Mouse (Mus musculus) thymus, postnatal 14 days (tissue): ENCODE results near the gene Bach1.
A peak's percentile ranks its signal among the peaks of the same experiment; 100 is the strongest.

Experiments used
- DNase-seq: peaks from one replicate; pipeline ENCODE4 v3.0.0; 2021

Gene Bach1

GRCm38 (mm10) chr16:87714550-87714949, 15.8 kb downstream of the Bach1 start:
- no peak for DNase-seq

- no peak for DNase-seq
Measured at GRCm38 (mm10) chr16:87715221-87715620, 16.5 kb downstream of the Bach1 start.

- DNase-seq, result no peak
Measured at GRCm38 (mm10) chr16:87716269-87716668, 17.5 kb downstream of the Bach1 start.

GRCm38 (mm10) chr16:87717046-87717660, 18.4 kb downstream of the Bach1 start:
- DNase-seq, result no peak

- no peak for DNase-seq
Measured at GRCm38 (mm10) chr16:87719071-87719470, 20.3 kb downstream of the Bach1 start.

- no peak for DNase-seq
Measured at GRCm38 (mm10) chr16:87719688-87720283, 21.0 kb downstream of the Bach1 start.

- DNase-seq, result no peak
Measured at GRCm38 (mm10) chr16:87720851-87721409, 22.2 kb downstream of the Bach1 start.

- no peak for DNase-seq
Measured at GRCm38 (mm10) chr16:87722857-87723256, 24.1 kb downstream of the Bach1 start.

- peak; percentile 73 for DNase-seq
Measured at GRCm38 (mm10) chr16:87723479-87723878, 24.7 kb downstream of the Bach1 start.

- DNase-seq, result peak; percentile 53
Measured at GRCm38 (mm10) chr16:87724826-87725225, 26.1 kb downstream of the Bach1 start.

- peak; percentile 66 for DNase-seq
Measured at GRCm38 (mm10) chr16:87725241-87725640, 26.5 kb downstream of the Bach1 start.

- peak; percentile 87 for DNase-seq
Measured at GRCm38 (mm10) chr16:87725963-87726362, 27.2 kb downstream of the Bach1 start.

GRCm38 (mm10) chr16:87726369-87726768, 27.6 kb downstream of the Bach1 start:
- no peak for DNase-seq

- DNase-seq, result peak; percentile 74
Measured at GRCm38 (mm10) chr16:87727250-87727649, 28.5 kb downstream of the Bach1 start.

- no peak for DNase-seq
Measured at GRCm38 (mm10) chr16:87727918-87728317, 29.2 kb downstream of the Bach1 start.

GRCm38 (mm10) chr16:87728703-87729102, 30.0 kb downstream of the Bach1 start:
- DNase-seq, result peak; percentile 74

GRCm38 (mm10) chr16:87729469-87729868, 30.7 kb downstream of the Bach1 start:
- DNase-seq, result peak; percentile 66

GRCm38 (mm10) chr16:87734868-87735381, 36.2 kb downstream of the Bach1 start:
- DNase-seq, result no peak

GRCm38 (mm10) chr16:87736106-87736505, 37.4 kb downstream of the Bach1 start:
- peak; percentile 4 for DNase-seq

GRCm38 (mm10) chr16:87737296-87737695, 38.6 kb downstream of the Bach1 start:
- DNase-seq, result peak; percentile 29

- DNase-seq, result peak; percentile 66
Measured at GRCm38 (mm10) chr16:87737842-87738639, 39.3 kb downstream of the Bach1 start.

GRCm38 (mm10) chr16:87741034-87741715, 42.4 kb downstream of the Bach1 start:
- no peak for DNase-seq

- DNase-seq, result no peak
Measured at GRCm38 (mm10) chr16:87743661-87744060, 44.9 kb downstream of the Bach1 start.
